Mouse (Mus musculus) hindbrain, embryonic 12.5 days (tissue): ENCODE data around the gene Adcy7. TPM values are rescaled to one million over a fixed set of nuclear protein-coding genes. Genes with fewer than 3 reads are reported as not detected.

Experiments used
- ATAC-seq: fragments of 200-750 bp; cut with Nextera tagmentation; 2 replicates; pipeline ENCODE4 v1.8.0; 2017; ENCODE audit warnings: moderate TSS enrichment; ENCODE audit not compliant: low FRiP score
- H3K27ac ChIP-seq: fragments of 300-500 bp; sonication (generic); 2 replicates; pipeline ENCODE4 v1.5.1; 2016; ENCODE audit warnings: mild to moderate bottlenecking
- H3K27me3 ChIP-seq: fragments of 300-500 bp; sonication (generic); 2 replicates; pipeline ENCODE4 v1.6.1; 2016; ENCODE audit warnings: mild to moderate bottlenecking
- H3K36me3 ChIP-seq: fragments of 300-500 bp; sonication (generic); 2 replicates; pipeline ENCODE4 v1.6.1; 2016; ENCODE audit warnings: mild to moderate bottlenecking
- H3K4me1 ChIP-seq: fragments of 300-500 bp; sonication (generic); 2 replicates; pipeline ENCODE4 v1.6.1; 2016
- H3K4me2 ChIP-seq: fragments of 300-500 bp; sonication (generic); replicated peaks from 2 replicates; pipeline ENCODE4 v1.6.1; 2016; ENCODE audit warnings: mild to moderate bottlenecking
- H3K4me3 ChIP-seq: fragments of 300-500 bp; sonication (generic); 2 replicates; pipeline ENCODE4 v1.5.1; 2016; ENCODE audit warnings: mild to moderate bottlenecking
- H3K9ac ChIP-seq: fragments of 300-500 bp; sonication (generic); 2 replicates; pipeline ENCODE4 v1.6.1; 2016; ENCODE audit warnings: mild to moderate bottlenecking, moderate library complexity
- H3K9me3 ChIP-seq: fragments of 300-500 bp; sonication (generic); replicated peaks from 2 replicates; pipeline ENCODE4 v1.6.1; 2016; ENCODE audit warnings: mild to moderate bottlenecking
- WGBS: fragments of 180-500 bp; shearing (Covaris S2); methylation state at CpG from one replicate; pipeline ENCODE4 v1.1.7; 2016; 5-methylcytosine and 5-hydroxymethylcytosine counted together
- polyA plus RNA-seq: library from polyadenylated mRNA; unstranded; fragments of >200 nt; fragmentation: Nextera tagmentation; extraction: Ambion mirVana; gene quantifications from 2 replicates; pipeline ENCODE4 v1.2.1, GENCODE M21; 2016

Gene Adcy7
- polyA plus RNA-seq, 1 experiment from 2014 or later, result 2.6 TPM

DNA sequence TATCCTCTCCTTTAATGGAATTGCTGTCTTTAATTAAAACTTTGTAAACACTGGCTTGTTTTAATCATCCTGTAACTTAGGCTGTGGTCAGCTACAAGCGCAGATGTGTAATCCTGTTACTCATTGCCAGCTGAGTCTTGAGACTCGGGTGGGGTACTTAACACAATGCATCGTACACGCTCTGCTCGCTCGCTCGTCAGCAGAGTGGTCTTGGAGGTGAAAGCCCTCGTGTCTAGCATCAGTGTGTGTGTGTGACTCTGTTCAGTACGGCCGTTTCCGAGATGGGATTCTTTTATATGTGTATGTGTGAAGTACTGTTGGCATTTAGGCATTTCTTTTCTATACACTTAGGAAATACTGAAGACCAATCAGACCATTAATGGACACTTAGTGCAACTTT, 13.7 kb upstream of the Adcy7 start:
- Histone ChIP-seq H3K27me3 (no peaks in the 10 kb centered on the region), H3K27ac (no peak overlapping the region), H3K36me3 (peaks cover 28% of the 10 kb centered on the region), H3K4me3 (no peak overlapping the region), H3K4me1 (0 out of 2 replicates have a peak, but pooled peaks cover 6% of the 10 kb centered on the region), H3K4me2 (no peak overlapping the region), H3K9me3 (no peaks in the 10 kb centered on the region), H3K9ac (no peak overlapping the region)
- no peak for ATAC-seq
- WGBS, result 69% methylated on average over 11 of the region's 11 CpGs

DNA sequence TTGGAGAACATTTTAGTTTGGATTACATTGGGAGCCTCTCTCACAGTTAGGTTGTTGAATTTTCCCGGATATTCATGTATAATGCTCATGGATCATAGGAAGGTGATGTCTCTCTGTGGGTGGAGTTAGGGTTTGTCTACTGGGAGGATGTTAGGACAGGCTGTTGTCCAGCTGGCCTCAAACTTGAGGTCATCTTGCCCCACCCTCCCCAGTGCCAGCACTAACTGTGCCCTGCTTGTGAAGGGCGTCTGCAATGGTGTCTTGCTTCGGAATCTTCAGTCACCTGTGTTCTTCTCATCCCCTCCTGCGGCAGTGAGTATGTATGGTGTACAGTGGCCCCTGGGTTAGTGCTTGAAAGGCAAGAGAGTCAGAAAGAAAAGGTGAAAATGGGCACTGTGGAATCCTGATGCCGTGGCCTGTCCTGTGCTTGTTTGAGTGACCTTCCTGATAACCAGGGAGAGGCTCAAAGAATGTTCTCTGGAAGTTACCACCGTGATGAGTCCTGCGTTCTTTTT, 11.7 kb upstream of the Adcy7 start:
- H3K36me3 ChIP-seq, result peaks cover 22% of the 10 kb centered on the region
- ATAC-seq, result no peak

DNA sequence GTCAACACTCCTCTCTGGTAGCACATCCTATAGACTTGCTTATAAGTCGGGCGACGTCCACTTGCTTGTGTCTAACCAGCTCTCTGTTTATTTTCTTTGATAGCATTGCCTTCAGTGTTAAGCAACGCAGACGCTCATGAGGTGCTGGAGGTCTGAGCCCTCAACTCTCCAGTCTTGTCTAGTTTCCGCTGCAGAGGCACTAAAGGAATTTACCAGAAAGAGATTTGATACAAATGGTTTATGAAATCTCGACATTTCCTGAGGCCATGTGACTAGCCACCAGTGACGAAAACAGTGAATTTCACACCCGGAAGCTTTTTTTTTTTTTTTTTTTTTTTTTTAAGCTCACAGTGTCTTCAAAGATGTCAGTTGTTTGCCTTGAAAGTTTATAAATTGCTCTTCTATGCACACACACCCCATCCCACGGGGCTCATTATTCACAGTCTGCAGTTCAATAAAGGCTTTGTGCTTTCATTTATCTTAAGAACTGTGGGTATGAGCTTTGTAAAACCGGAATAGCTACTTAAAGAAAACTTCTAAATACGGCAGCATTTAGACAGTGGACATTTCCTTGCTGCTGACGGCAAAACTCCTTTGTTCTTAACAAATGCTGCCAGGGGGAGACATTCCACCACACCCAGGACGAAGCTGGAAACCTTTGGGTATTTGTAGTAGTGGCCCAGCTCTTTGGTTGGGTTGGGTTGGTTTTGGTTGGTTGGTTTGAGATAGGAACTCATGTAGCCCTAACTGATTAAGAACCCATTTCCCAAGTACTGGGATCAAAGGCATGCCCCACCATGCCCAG, 9.2 kb upstream of the Adcy7 start:
- H3K27me3 ChIP-seq, result no peaks in the 10 kb centered on the region
- no peak overlapping the region for H3K4me3 ChIP-seq
- H3K4me1 ChIP-seq, result 0 out of 2 replicates have a peak, but pooled peaks cover 8% of the 10 kb centered on the region
- H3K4me2 ChIP-seq, result no peak overlapping the region
- H3K9ac ChIP-seq, result no peak overlapping the region
- no peak overlapping the region for H3K27ac ChIP-seq
- 45% methylated on average over 14 of the region's 14 CpGs for WGBS
- H3K9me3 ChIP-seq, result no peaks in the 10 kb centered on the region
- ATAC-seq, result no peak
- peaks cover 10% of the 10 kb centered on the region for H3K36me3 ChIP-seq

More for the DNA sequence above, 11.7 kb upstream of the Adcy7 start:
- Histone ChIP-seq H3K27ac (no peak overlapping the region), H3K4me2 (no peak overlapping the region), H3K4me1 (0 out of 2 replicates have a peak, but pooled peaks cover 7% of the 10 kb centered on the region), H3K27me3 (no peaks in the 10 kb centered on the region), H3K9ac (no peak overlapping the region), H3K4me3 (no peak overlapping the region), H3K9me3 (no peaks in the 10 kb centered on the region)
- 93% methylated on average over 7 of the region's 7 CpGs for WGBS

DNA sequence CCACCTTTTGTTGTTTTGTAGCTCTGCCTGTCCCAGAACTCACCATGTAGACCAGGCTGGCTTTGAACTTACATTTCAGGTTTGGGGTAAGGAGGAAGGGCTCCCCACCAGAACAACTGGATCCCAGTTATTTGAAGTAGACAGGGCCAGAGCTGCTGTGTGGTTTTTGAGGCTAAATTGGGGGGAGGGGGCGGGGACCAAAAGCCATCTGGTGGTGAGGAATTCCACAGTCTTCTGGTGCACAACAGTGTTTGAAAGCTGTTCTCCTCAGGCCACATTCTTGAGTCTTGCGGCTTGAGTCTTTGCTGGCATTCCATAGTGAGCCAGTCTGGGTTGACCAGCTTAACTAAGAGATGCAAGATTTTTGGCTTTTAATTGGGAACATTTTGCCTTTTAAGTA, 6.7 kb upstream of the Adcy7 start:
- no peak for ATAC-seq
- 20% methylated on average over 2 of the region's 2 CpGs for WGBS
- peaks cover 3% of the 10 kb centered on the region; the same call in 1 of the 2 replicates for H3K36me3 ChIP-seq

DNA sequence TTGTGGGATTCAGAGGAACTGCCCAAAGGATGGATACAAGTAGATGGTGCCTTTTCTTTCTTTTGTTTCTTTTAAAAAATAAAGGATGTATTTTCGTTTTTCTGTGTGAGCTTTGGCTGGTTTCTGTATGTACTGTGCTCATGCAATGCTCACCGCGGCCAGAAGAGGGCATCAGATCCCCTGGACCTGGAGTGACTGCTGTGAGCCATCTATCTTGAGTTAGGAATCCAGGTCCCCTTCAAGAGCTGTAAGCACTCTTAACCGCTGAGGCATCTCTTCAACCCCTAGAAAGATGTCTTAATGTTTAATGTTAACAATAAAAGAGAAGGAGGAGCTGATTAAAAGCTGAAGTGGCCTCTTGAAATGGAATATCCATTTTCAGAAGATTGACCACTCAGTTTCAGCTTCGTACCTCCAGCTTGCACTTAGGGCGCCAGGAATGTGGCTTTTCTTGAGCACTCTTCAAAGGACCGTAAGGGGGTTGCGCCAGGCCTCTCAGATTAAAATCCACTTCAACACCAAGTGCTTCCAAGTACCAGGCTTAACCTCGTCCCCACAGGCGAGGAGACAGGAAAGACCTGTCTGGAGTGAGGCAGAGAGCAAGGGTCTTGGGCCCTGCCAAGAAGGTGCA, 5.9 kb upstream of the Adcy7 start:
- no peak for ATAC-seq
- H3K9ac ChIP-seq, result no peak overlapping the region
- peaks cover 2% of the 10 kb centered on the region for H3K27me3 ChIP-seq
- no peaks in the 10 kb centered on the region for H3K9me3 ChIP-seq
- no peak overlapping the region for H3K27ac ChIP-seq
- no peak overlapping the region for H3K4me2 ChIP-seq
- 53% methylated on average over 10 of the region's 10 CpGs for WGBS
- no peak overlapping the region for H3K4me3 ChIP-seq
- H3K4me1 ChIP-seq, result 0 out of 2 replicates have a peak, but pooled peaks cover 8% of the 10 kb centered on the region
- no peaks in the 10 kb centered on the region for H3K36me3 ChIP-seq

More for the DNA sequence above, 6.7 kb upstream of the Adcy7 start:
- no peak overlapping the region for H3K4me3 ChIP-seq
- H3K27ac ChIP-seq, result no peak overlapping the region
- no peak overlapping the region for H3K9ac ChIP-seq
- H3K4me1 ChIP-seq, result 0 out of 2 replicates have a peak, but pooled peaks cover 8% of the 10 kb centered on the region
- H3K27me3 ChIP-seq, result no peaks in the 10 kb centered on the region; the same call in 1 of the 2 replicates
- no peak overlapping the region for H3K4me2 ChIP-seq
- no peaks in the 10 kb centered on the region for H3K9me3 ChIP-seq

DNA sequence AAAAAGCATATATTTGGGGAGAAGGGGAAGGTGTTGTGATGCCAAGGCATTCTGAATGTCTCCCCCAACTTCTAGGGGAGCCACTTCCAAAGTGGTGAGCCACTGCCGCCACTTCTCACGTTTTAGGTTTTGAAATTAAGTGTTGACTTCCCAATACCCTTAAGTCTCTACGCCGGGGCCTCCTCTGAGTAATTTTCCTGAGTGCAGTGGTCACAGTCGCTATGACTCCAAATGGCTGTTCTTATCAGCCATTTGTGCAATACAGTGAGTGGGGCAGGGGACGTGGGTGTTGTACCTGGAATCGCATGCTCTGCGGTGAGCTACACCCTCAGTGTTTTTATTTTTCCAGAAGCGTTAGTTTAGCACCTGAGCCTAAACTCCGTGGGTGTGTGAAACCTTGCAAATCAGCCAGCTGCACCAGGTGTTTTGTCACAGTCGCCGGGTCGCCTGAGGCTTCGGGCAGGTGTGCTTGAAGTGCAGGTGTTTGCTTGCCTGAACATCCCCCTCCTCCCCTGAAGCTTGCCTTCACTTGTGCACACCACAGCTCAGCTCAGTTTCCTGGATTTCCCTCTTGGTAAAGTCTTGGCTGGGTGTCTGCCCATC, 5.3 kb upstream of the Adcy7 start:
- 90% methylated on average over 14 of the region's 14 CpGs for WGBS
- H3K9me3 ChIP-seq, result no peaks in the 10 kb centered on the region
- H3K36me3 ChIP-seq, result no peaks in the 10 kb centered on the region
- ATAC-seq, result no peak
- no peak overlapping the region for H3K4me3 ChIP-seq
- no peak overlapping the region for H3K27ac ChIP-seq
- H3K4me2 ChIP-seq, result no peak overlapping the region
- H3K27me3 ChIP-seq, result peaks cover 6% of the 10 kb centered on the region
- H3K4me1 ChIP-seq, result 0 out of 2 replicates have a peak, but pooled peaks cover 8% of the 10 kb centered on the region
- no peak overlapping the region for H3K9ac ChIP-seq

DNA sequence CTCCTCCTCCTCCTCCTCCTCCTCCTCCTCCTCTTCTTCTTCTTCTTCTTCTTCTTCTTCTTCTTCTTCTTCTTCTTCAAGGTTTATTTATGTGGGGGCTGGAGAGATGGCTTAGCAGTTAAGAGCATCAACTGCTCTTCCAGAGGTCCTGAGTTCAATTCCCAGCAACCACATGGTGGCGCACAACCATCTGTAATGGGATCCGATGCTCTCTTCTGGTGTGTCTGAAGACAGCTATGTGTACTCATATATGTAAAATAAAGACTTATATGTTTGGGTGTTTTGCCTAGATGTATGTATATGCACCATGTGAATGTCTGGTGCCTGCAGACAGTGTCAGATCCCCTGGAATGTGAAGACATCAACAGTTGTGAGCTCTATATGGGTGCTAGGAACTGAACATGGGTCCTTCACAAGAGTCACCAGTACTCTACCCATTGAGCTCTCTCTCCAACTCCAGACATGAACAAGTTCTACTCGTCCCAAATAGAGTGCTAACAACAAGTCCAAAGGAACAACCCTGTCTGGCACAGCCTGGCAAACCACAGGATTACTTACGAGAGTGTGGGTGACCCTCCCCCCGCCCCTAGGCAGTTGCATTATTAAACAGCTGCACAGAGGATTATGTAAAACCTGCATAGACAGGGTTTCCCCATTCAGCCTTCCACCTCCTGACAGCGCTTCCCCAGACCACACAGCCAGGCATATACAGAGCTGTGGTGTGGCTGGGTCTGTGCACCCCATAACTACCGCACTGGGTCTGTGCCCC, 2.9 kb upstream of the Adcy7 start:
- Histone ChIP-seq H3K4me1 (peaks cover 11% of the 10 kb centered on the region), H3K27me3 (peaks cover 26% of the 10 kb centered on the region), H3K4me3 (no peak overlapping the region), H3K9me3 (no peaks in the 10 kb centered on the region), H3K9ac (no peak overlapping the region), H3K27ac (no peak overlapping the region), H3K36me3 (no peaks in the 10 kb centered on the region), H3K4me2 (no peak overlapping the region)
- no peak for ATAC-seq
- 57% methylated on average over 7 of the region's 7 CpGs for WGBS

DNA sequence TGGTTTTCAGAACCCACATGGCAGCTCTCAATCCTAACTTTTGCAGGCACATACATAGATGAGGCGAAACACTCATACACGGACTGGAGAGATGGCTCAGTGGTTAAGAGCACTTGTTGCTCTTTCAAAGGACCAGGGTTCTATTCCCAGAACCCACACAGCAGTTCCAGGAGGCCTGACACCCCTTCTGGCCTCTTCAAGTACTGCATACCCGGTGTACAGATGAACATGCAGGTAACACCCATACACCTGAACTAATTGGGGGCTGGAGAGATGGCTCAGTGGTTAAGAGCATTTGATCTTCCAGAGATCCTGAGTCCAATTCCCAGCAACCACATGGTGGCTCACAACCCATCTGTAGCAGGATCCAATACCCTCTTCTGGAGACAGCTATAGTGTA, 2.1 kb upstream of the Adcy7 start:
- no peak overlapping the region for H3K27ac ChIP-seq
- no peak overlapping the region for H3K4me2 ChIP-seq
- no peaks in the 10 kb centered on the region for H3K36me3 ChIP-seq
- H3K9me3 ChIP-seq, result no peaks in the 10 kb centered on the region
- H3K27me3 ChIP-seq, result peaks cover 26% of the 10 kb centered on the region
- no peak for ATAC-seq
- no peak overlapping the region for H3K4me3 ChIP-seq
- H3K9ac ChIP-seq, result no peak overlapping the region
- WGBS, result 73% methylated on average over 3 of the region's 3 CpGs
- peaks cover 11% of the 10 kb centered on the region for H3K4me1 ChIP-seq

DNA sequence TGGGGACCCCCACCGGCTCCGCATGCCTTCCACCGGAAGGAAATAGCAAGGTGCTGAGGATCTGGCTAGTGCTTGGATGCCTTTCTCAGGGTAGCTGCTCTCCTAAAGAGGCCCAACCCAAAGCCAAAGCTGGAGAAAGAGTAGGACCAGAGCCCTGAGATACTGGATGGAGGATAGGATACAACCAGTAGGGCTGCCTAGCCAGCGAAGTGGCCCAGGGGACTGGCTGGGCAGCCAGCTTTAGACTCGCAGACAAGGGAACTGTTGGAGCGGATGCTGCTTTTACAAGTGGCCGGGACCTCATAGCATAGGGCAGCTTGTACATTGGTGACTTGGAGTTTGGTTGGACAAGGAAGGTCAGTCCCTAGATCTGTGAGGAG, 838 bp downstream of the Adcy7 start:
- Histone ChIP-seq H3K36me3 (no peaks in the 10 kb centered on the region), H3K4me1 (peaks cover 9% of the 10 kb centered on the region), H3K9ac (no peak overlapping the region), H3K9me3 (no peaks in the 10 kb centered on the region), H3K4me3 (peak overlapping the region; percentile 43; the same call in 1 of the 2 replicates), H3K27ac (no peak overlapping the region), H3K4me2 (peak overlapping the region; percentile 95), H3K27me3 (peaks cover 30% of the 10 kb centered on the region)
- 71% methylated on average over 7 of the region's 7 CpGs for WGBS
- ATAC-seq, result no peak

DNA sequence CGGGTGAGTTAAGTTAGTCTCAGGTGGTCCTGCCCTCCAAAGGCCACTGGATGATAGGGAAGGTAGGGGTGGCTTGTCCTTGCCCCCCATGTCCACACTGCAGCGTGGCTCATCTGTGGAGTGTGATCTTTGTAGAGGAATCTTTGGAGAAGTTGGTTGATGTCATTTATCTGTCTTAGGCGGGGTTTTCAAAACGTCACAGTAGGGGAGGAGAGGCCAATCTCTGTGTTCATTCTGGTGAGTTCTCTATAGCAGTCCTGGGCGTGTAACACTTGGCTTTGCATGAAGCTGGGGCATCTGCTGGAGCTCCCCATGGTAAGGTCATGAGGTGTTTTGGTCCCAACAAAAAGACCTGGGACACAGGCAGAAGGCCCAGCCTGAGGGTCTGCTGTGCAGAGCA, 1.9 kb downstream of the Adcy7 start:
- WGBS, result 89% methylated on average over 5 of the region's 5 CpGs
- Histone ChIP-seq H3K27me3 (peaks cover 30% of the 10 kb centered on the region), H3K4me2 (no peak overlapping the region), H3K36me3 (no peaks in the 10 kb centered on the region), H3K9ac (no peak overlapping the region), H3K4me1 (peaks cover 9% of the 10 kb centered on the region), H3K27ac (no peak overlapping the region), H3K4me3 (no peak overlapping the region), H3K9me3 (no peaks in the 10 kb centered on the region)
- ATAC-seq, result no peak

DNA sequence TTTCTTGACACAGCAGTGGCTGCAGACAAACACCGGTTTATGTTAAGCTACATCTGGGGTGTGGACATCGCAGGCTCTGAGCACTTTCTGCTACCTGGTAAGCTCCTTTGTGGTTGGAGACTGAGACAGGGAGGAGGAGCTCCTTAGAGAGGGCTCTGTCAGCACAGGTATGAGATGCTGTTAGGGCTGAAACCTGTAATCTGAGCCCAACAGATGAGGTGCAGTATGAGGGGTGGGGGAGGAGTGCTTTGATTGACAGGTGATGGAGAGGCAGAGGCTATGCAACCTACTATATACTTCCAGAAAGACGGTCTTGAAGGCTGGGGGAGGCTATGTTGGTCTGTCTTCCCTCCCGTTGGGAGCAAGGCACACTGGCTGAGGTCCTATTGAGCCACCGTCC, 7.0 kb downstream of the Adcy7 start:
- no peaks in the 10 kb centered on the region for H3K9me3 ChIP-seq
- no peak for ATAC-seq
- H3K4me3 ChIP-seq, result no peak overlapping the region
- H3K4me2 ChIP-seq, result no peak overlapping the region
- 0 out of 2 replicates have a peak, but pooled peaks cover 6% of the 10 kb centered on the region for H3K4me1 ChIP-seq
- H3K27me3 ChIP-seq, result 0 out of 2 replicates have a peak, but pooled peaks cover 4% of the 10 kb centered on the region
- no peak overlapping the region for H3K27ac ChIP-seq
- no peaks in the 10 kb centered on the region for H3K36me3 ChIP-seq
- WGBS, result 59% methylated on average over 5 of the region's 5 CpGs
- H3K9ac ChIP-seq, result no peak overlapping the region
